Mouse (Mus musculus): ENCODE data around the gene Ccne1.

DNA sequence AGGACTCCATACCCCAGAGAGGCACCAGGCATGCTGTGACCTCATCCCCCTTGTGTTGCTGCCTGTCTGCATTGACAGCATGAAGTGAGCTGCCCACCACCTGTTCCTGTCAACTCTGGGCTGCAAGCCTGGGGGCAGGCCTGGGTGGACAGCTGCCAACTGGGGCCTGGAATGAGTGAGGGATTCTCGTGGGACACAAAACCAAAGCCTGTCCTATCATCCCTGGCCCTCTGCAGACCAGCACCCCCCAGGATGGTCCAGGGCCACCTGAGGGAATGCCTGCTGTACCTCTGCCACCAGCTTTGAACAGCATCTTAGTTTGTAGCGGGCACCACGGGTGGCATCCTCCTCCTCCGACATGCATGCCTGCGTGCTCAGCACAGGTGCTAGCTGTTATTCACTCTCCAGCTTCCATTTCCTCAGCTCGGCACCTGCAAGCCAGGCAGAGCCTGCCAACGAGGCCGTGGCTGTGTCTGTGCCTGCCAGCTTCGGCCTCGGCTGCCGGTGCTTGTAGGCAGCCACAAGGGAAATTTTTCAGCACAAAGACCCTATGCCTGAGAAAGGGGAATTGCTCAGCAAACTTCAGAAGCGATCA lies 18.3 kb upstream of the Ccne1 start:
- TF ChIP-seq CTCF (IDR thresholded peaks at IDR 0.05; ENCODE audit: control insufficient read depth, insufficient read depth, low read length) (no peak), POLR2A (IDR thresholded peaks at IDR 0.05; ENCODE audit: borderline replicate concordance, control insufficient read depth, low read depth, low read length) (no peak)
